Mouse (Mus musculus) cerebellum, adult (tissue): ENCODE results near the gene Tcfl5.

Experiments used
- ATAC-seq: cut with Nextera tagmentation; 2 replicates; pipeline ENCODE4 v1.9.2; 2017; ENCODE audit warnings: mild to moderate bottlenecking, moderate library complexity, mixed read lengths; ENCODE audit not compliant: insufficient number of reproducible peaks, low FRiP score, low TSS enrichment

Tcfl5 gene

DNA sequence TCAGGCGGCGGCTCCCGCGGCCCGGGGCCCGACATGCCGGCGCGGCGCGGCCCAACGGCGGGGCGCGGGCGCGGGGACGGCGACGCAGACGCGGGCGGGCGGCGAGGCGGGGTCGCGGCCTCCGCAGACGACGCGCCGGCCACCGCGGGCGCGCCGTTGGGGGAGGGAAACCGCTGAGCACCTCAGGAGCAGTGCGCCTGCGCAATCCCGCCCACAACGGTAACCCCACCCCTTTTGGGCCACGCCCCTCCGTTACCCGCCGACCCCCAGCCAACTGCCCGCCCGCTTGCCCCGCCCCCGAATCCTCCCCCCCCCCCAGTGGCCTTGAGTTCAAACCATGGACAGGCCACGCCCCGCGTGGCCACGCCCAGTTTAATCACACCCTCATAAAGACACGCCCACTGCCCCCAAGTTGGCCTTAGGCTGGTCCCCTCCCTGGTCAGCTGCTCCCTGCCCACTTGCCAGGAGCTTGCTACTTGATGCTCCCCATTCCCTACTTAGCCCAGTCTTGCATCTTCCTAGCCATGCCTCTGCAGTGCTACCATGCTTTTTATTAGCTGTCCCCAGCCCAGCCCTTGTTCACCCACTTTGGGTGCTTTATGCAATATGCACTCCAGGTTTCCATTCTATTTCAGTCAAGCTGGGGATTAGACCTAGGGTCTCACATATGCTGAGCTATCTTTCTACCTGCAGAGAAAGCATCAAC is at the start of gene Tcfl5:
Gene Tcfl5 (minus strand): TSS at position 154 of the 706 bp plus-strand sequence.
- no peak for ATAC-seq

DNA sequence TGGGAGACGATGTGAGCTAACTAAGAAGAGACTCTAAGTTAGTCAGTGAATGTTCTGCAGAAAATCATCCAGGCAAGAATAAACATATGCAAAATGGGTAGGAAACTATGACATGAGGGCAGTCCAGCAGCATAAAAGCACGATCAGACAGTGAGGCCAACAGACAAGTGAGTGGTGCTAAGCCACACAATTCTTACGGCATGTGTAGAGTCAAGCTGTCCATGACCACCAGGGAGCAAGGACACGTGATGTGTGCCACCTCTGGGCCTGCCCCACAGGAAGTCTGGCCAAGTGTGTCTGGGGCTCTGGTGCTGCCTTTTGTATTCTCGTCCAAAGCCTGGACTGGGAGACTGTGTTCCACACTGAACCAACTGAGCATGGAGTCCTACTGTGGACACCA is 47.3 kb upstream of the Tcfl5 start:
- ATAC-seq = no peak

DNA sequence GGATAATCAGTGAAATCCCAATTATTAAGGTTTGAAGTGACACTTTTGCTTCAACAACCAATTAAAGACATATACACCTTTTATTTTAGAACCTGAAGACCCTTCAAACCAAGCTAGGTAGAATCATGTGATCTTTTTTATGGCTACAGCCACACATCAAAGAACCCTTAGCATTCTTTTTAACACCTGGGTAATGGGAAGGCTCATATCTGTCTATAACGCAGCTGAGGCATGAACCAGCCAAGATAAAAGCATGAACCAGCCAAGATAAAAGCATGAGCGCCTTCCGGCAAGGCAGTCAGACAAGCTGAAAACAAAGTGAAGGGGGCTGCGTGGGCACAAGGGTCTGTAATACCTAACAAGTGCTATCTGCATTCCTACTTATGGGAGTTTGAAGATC is 41.5 kb upstream of the Tcfl5 start:
- no peak for ATAC-seq

DNA sequence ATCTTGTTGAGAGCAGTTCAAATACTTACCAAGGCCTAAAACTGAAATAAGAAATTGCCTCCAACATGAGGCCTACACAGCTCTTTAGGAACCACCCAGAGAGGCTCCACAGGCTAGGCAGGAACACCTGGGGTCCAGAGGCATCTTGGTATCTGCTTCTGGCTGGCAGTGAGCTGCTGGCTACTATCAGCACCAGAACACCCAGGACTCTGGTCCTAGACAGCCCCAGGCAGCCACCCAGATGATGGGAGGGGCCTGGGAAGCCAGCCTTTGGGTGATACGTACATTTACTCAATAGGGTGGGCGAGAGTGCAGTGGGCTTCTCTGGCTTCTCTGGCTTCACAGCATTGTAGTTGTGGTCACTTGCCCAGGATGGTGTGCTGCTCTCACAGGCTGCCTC is 41.0 kb upstream of the Tcfl5 start:
- ATAC-seq = no peak

DNA sequence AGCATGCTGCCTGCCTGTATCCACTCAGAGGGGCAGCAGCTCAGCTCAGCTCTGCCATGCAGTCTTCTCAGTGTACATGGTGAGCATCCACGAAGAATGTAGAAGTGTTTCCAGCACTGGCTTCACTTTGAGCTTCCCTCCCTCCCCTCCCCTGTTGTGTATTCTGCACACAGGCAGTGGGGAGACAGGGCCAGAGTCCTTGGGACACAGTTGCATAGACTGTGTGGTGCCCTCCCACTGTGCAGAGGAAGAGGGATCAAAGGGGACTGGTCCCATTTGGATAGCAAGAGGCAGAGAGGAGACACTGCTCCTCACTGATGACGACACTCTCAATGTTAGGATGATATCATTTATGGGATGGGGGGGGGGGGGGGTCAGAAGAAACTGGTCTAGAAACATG is 38.7 kb upstream of the Tcfl5 start:
- no peak for ATAC-seq

DNA sequence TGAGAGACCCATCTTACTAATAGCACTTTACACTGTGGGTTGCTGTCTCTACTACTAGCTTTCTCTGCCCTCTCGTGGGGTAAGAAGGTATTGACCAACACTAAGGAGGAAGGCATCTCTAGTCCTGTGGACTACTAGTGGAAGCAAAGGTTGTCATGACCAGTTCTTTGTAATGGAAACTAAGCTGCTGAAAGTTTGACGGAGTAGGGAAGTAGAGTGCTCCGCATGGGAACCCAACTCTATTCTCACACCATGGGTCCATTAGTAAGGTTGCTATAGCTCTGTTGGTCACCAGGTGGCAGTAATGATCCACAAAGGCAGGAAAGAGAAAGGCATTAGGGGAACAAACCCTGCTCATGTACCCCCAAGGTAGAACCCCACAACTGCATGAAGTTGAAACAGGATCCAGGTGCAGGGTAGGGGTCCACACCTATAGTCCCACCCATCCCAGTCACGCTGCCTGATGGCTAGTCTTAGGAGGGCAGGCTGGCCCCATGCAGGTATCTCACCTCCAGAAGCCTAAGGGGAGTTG is 36.2 kb upstream of the Tcfl5 start:
- ATAC-seq = peak; percentile 70; the same call in 1 of the 2 replicates

DNA sequence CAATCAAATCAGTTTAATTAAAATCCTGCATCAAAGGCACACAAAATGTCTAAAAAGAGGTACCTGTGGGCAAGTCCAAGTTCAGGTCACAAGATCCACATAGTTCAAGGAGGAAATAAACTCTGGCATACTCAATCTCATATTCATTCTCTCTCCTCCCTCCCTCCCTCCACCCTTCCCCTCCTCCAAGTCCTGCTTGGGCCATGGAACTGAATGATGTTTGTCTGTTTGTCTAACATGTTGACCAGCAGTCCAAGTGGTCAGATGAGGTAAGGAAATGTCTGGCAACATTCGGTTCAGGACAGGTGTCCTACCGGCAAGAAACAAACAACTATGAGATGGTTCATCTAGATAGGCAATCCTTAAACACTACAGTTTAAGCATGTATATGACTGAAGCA is 34.2 kb upstream of the Tcfl5 start:
- no peak for ATAC-seq

DNA sequence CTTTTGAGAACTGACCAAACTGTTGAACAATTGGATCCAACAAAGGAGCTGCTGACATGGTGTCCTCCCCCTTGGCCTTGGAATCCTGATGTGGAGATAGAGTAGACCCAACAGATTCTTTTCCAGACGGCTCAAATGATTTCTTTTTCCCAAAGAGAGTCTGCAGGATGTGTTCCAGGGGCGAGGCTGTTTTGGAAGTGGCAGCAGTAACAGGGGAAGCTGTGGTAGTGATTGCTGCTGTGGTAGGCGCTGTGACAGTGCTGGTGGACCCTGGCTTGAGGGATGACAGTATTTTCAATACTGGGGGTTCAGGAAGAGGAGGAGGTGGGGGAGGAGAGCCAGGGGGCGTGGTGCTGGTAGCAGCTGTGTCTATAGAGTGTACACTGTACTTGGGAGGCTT is 19.5 kb upstream of the Tcfl5 start:
- no peak for ATAC-seq

DNA sequence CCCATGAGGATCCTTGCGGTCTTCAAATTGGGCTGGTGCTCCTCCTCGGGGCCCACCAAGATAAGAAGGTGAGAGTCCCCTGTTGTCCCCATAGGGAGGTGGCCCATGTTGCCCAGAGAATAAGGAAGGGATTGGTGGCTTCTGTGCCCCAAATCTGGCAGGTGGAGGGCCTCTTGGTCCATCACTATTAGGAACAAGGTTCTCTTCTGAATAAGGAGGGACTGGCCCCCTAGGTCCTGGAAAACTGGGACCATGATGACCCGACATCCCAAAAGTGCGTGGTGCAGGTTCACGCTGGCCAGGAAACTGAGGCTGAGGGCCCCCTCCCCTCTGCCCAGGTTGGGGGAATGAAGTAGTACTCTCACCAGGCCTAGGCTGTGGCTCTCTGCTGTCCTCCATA is 18.0 kb upstream of the Tcfl5 start:
- no peak for ATAC-seq

DNA sequence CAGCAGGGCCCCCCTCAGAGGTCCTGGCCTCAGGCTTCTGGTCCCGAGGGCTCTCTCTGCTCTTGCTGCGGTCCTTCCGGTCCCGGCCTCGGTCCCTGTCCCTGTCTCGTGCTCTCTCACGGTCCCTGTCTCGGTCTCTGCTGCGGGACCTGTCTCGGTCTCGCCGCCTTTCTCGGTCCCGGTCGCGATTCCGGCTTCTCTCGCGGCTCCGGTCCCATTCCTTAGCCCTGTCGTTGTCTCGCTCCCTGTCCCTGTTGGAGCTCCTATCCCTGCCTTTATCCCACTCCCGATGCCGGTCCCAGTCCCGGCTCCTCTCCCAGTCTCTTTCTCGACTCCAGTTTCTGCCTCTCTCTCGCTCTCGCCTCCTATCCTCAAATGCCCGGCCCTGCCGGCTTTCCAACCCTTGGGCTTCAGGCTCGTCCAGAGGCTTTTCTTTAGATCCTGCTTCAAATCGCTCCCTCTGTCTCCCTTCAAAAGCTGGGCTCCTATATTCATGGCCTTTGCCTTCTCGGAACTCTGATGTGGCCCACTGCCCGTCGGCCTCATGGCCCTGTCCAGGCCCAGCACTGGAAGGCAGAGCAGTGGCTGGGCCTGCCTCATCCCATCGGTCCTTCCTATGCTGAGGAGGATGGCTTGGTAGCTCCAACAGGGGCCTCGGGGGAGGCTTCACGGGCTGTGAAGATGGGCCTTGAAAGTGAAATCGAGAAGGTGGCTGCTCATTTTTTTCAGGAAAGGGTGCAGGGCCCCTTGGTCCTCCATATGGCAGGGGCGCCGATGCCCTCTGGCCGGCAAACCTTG is 17.0 kb upstream of the Tcfl5 start:
- ATAC-seq = 0 out of 2 replicates have a peak, but pooled peaks have one; percentile 9

DNA sequence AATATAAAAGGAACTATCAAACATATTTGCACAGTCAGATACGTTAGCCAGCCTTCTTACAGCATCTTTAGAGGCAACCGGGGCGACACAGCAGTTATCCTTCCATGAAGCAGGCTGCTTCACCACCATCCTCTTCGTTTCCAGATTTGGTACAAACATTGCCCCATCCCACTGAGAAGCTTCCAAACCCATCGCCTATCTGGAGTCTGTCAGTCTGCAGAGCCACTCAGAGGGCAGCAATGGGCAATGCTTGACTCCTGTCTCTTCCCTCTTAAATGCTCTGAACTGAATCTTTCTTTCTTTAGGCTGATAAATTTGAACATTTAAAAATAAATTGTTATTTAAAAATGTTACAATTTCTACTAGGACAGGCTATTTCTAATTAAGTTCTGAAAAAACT is 15.9 kb upstream of the Tcfl5 start:
- no peak for ATAC-seq

DNA sequence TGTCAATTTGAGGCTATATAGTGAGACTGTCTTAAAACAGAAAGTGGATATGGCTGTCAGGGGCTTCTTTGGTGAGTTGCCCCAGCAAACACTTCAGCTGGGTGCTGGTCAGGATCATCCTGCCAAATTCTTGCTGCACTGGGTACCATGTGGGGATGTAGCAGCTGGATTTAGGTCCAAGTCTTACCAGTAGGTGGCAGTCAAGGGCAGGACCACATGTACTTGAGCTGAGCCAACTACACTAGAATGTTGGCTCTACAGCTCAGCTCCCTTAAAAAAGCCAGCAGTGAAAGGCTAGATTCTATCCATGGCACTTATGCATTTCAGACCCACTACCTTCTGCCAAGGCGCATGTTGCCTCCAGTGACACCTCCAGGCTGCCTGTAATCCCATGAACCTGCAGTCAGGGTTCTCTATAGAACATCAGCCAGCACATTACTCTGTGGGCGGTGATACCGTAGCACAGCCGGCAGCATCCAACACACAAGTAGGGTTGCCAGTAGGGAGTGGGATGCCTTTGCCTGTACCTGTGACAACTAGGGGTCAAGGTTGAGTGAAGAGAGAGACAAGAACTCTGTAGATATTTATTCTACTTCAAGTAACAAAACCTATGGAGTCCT is 15.0 kb upstream of the Tcfl5 start:
- no peak for ATAC-seq

DNA sequence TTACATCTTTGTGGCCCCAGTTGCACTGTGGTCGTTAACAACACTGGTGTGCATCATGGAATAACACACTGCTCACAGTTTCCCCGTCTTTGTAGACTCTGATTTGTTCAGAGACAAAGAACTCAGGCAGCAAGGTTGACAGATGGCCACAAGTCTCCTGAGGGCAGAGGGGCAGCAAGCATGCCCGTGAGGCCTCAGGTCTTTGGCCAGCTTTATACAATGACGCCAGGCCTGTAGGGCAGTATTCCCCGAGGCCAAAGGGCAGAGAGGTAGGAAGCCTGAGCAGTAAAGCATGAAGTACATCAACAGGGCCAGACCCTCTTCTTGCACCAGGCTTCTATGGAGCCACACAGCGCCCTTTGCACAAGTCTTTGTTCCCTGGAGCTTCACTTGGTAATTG is 12.6 kb upstream of the Tcfl5 start:
- no peak for ATAC-seq

DNA sequence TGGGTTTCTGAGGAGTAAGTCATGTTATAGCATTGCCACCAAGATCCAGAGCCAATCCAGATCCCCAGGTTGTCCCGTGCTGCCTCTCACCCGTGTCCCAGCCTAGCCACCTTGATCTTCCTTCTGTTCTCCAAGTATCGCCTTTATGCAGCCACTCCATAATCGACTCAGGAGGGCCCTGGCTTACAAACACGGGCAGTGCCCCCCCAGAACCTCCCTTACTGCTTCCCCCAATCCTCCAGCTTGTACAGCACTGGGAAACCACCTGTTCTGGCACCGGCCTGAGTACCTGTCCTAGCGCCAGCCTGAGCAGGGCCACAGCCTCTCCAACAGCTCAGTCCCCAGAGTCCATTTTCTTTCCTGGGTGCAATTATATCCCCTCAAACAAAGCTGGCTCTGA is 12.2 kb upstream of the Tcfl5 start:
- ATAC-seq = no peak

DNA sequence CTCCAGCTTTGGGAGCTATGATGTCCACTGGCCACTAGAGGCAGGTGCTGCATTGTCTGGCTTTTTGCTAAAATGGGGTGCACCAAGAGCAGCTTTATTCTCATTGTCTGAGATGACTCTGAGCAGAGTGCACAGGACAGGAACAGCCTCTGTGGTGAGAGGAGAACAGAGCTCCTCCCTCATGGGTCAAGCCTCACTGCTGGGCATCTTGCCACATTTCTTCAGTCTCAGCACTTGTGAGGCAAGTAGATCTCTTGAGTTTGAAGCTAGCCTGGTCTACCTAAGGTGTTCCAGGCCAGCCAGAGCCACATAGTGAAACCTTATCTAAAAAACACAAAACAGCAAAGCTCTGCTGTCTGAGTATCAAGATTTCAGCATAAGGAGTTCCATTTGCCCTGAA is 4.3 kb upstream of the Tcfl5 start:
- ATAC-seq = no peak

DNA sequence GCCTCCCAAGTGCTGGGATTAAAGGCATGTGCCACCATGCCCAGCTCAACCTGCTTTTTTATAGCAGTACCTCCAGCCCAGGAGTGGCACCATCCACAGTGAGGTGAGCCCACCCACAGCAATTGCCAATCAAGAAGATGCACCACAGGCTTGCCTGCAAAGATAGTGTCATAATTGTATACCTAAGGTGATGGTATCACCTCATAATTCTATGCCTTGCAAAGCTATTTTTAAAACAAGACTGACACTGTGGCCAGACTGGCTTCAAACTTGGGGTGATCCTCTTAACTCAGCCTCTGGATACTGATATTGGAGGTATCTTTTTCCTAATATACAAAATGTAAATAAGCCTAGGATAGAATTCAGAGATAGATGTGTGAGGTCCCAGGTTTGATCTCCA is 1.1 kb upstream of the Tcfl5 start:
- no peak for ATAC-seq

DNA sequence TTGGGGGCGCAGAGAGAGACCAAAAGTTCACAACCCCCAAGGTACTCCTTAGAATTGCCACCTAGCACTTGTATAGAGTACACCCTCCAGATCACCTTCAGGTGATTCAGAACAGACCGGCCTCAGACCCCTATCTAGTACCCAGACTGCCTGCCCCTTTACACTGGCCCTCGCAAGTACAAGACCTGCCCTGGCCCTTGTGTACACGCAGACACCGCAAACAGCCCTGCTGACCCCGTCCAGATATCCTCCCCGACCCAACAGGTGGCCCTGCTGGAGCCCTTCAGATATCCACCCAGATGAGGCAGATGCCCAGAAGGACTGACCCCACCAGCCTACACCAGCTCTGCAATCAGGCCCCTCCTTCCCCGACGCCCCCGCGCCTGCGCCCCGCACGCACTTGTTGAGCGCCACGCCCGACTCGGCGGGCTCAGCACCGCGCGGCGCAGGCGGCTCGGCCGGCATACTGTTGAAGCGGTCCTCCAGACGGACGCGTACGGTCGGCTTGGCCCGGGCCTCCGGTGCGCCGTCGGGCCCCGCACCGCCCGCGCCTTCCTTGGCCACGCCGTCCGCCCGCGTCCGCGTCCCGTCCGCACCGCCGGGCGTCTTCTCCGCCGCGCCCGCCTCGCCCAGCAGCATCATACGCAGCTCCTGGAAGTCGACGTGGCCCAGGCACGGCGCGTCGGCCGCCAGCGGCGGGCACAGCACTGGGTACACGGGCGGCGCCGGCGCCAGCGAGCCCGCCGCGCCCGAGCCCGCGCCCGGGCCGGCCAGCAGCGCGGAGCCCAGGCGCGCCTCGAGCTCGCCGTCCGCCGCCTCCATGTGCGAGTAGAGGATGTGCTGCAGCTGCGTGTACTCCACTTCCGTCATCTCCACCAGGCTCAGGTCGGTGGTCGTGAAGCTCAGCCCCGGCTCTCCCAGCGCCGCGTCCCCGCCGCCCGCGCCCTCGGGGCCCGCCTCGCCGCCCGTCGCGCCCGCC is 643 bp downstream of the Tcfl5 start:
- no peak; the same call in 1 of the 2 replicates for ATAC-seq

DNA sequence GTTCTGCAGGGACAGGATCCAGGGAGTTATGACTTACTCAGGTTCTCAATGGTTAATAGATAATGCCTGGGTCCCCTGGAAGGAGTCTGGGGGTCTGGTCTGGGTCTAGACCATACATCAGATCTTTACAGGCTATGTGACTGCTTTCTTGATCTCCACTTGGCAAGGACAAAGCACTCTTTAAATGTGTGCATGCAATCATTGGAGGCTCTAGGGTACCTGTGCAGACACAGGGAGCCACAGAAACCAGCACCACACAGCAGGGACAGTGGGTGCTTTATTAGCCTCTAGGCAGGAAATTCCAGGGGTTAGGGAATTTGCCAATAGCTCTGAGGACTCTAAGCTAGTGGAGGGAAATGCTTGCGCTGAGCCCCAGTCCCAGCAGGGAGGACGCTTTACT is 30.6 kb downstream of the Tcfl5 start:
- ATAC-seq = no peak

DNA sequence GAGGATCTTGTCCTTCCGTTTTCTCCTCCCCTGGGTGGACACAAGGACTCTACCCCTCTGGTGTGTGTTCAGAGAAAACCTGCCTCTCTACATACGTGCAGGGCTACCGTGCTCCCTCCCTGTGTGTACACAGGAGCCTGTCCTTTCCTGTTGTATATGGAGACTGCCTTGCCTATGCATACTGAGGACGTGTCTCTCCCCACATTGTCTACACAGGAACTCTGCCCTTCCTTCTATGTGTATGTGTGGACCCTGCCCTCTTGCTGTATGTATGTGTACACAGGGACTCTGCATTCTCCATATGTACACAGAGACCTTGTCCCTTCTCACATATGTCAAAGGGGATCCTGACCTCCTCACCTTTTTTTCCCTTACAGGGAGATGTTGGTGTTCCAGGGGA is 32.2 kb downstream of the Tcfl5 start:
- no peak for ATAC-seq

DNA sequence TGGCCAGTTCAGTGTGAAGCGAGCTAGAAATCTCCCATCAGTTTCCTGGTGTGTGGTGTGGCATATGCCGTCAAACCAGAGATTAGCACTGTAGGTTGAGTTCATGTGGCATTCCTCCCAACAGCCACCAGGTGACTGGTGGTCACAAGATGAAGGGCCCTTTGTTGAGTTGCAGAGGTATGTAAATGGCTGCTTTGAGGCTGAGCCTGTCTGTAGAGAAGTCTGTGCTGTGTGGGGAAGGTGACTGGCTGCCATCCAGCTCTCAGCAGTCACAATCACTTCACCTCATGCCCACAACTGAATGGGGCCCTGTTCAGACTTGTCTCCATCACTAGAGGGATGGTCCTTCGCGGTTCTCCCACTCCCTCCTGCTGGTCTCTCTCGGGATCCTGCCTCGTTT is 37.7 kb downstream of the Tcfl5 start:
- ATAC-seq = no peak
